Mouse (Mus musculus) activated CD4-positive, CD25-positive, alpha-beta regulatory T cell, adult 4 months (primary cell): ENCODE results near the gene Coq2. TPM values are rescaled to one million over a fixed set of nuclear protein-coding genes. Genes with fewer than 3 reads are reported as not detected.

Experiments
- ATAC-seq: one replicate; pipeline ENCODE4 v1.8.0; 2017
- polyA plus RNA-seq, 2 experiments: library from polyadenylated mRNA; unstranded; fragments of 100-300 nt; shearing (Covaris generic); gene quantifications; one replicate each; pipeline ENCODE4 v1.2.1; 2017

Gene Coq2
- polyA plus RNA-seq, 2 experiments from 2014 or later = 8.2 to 9.2 TPM

DNA sequence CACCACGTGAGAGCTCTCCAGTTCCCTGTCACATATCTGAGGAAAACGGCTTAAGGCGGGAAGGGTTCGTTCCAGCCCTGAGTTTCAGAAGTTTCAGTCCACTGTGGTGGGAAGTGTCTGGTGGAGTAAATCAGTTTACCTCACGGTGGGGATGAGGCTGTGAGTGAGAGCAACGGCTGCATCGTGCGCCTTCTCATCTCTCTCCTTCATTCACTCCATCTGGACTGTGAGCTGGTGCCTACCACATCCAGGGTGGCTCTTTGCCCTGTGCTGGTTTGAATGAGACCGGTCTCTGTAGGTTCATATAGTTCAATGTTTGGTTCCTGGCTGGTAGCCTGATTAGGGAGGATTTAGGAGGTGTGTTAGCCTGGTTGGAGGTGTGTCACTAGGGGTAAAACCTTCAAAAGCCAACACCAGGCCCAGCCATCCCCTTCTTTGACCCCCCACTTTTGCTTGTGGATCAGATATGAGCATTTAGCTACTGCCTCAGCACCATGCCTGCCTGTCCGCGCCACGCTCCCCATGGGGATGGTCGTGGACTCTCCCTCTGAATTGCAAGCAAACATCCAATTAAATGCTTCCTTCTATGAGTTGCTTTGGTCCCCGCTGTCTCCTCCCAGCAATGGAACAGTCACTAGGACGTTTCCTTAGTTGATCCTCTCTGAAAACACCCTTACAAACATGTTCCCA, 55.2 kb downstream of the Coq2 start:
- no peak for ATAC-seq

DNA sequence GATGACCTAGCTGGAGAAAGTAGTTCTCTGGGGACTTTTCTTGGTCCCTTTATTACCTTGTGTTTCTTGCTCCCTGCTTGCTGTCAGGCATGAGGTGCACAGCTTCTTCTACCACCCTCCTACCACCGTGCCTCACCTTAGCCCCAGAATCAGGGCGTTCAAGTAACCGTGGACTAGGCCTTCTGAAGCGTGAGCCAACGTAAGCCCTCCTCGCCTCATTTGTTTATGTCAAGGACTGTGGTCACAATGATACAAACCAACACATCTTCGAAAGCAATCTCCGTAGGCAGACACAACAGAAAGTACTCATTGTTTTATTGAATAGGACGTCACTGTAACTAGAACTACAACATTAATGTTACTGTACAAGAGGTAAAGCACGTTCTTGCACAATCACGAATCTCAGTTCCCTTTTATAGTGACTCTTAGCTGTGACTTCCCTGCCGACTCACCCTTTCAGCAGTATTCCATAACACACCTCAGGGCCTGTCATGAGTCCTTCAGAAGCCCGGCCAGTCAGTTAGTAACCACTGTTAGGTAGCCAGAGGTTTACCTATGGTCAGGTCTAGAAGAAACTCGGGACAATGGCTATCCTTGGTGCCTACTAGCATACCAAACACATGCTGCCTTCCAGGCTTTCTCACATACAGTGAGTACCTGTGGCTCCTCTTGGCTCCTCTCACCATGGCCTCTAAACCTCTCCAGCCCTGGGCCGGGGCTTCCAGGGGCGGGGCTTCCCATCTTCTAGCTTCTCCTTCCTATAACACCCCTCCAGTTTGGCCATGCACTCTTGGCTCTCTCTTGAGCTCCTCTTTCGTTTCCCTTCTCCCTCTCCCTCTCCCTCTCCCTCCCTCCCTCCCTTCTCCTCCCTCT, 60.8 kb downstream of the Coq2 start:
- ATAC-seq = no peak

DNA sequence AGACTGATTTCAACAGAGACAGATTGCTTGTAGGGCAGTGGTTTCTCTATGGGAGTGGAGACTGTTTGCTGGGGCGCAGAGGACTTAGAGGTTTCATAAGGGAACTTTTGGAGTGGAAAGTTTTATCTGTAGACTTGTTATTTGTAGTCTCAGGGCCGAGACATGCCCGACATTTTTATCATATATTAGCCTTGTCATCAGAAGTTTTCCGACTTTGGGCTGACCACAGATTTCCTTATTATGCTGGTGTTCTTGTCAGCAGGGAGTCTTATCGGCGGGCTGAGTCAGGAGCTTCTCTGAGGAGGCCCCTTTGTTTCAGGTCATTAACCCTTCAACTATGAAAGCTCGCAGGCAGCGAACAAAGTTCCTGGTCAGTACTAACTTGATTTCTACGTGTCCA, 67.1 kb downstream of the Coq2 start:
- ATAC-seq = no peak

- no peak for ATAC-seq
These were observed 67.7 kb downstream of the Coq2 start for GRCm38 (mm10) chr5:100607090-100607762.

GRCm38 (mm10) chr5:100605828-100606229, 69.1 kb downstream of the Coq2 start:
- no peak for ATAC-seq

Other genes starting within 250 kb of the Coq2 start
- 10 to 100 TPM in 1 of 2 experiments, 1 to 10 TPM in 1; 8.0 to 10.8 TPM for gene Lin54, start 174.5 kb downstream of the Coq2 start, polyA plus RNA-seq
- 100 to 1,000 TPM in 1 of 2 experiments, 10 to 100 TPM in 1; 97.9 to 108 TPM for gene Cops4, start 156.8 kb downstream of the Coq2 start, polyA plus RNA-seq
- gene Plac8, start 102.9 kb downstream of the Coq2 start, polyA plus RNA-seq = 10 to 100 TPM in 1 of 2 experiments, 1 to 10 TPM in 1; 4.2 to 12.0 TPM
- gene Hpse, start 44.6 kb upstream of the Coq2 start, polyA plus RNA-seq = 1 to 10 TPM in 1 of 2 experiments, under 1 TPM in 1; 0.62 to 1.4 TPM
- 10 to 100 TPM; 12.3 to 12.5 TPM for gene Helq, start 123.5 kb upstream of the Coq2 start, polyA plus RNA-seq
- 100 to 1,000 TPM; 160 to 189 TPM for gene Mrps18c, start 123.5 kb upstream of the Coq2 start, polyA plus RNA-seq
- gene Abraxas1, start 145.8 kb upstream of the Coq2 start, polyA plus RNA-seq = 10 to 100 TPM; 25.1 to 27.4 TPM
- gene Gpat3, start 170.6 kb upstream of the Coq2 start, polyA plus RNA-seq = 1 to 10 TPM in 1 of 2 experiments, under 1 TPM in 1; 0.37 to 1.0 TPM